Mouse (Mus musculus): ENCODE data around the gene Hnrnpu.
A peak's percentile ranks its signal among the peaks of the same experiment; 100 is the strongest.
"Not testable (repeated sequence)": the region's sequence is repeated elsewhere in the genome, so short reads cannot be mapped to it uniquely, and the experiment has no call there.

Gene Hnrnpu

GRCm38 (mm10) chr1:178310128-178310527 is 27.5 kb downstream of the Hnrnpu start:
- no peak for DNase-seq (ENCODE audit: low spot score)

- DNase-seq (ENCODE audit: low spot score), result no peak
Observed at GRCm38 (mm10) chr1:178309487-178309886, 28.1 kb downstream of the Hnrnpu start.

GRCm38 (mm10) chr1:178303425-178303824 is 34.2 kb downstream of the Hnrnpu start:
- peak; percentile 83 for DNase-seq (ENCODE audit: low spot score)

- not testable (repeated sequence) for DNase-seq (ENCODE audit: low spot score)
Observed at GRCm38 (mm10) chr1:178301261-178301660, 36.3 kb downstream of the Hnrnpu start.

- no peak for DNase-seq (ENCODE audit: low spot score)
Observed at GRCm38 (mm10) chr1:178294051-178294450, 43.5 kb downstream of the Hnrnpu start.

- DNase-seq (ENCODE audit: low spot score), result no peak
Observed at GRCm38 (mm10) chr1:178291716-178292115, 45.9 kb downstream of the Hnrnpu start.

- no peak for DNase-seq (ENCODE audit: low spot score)
Observed at GRCm38 (mm10) chr1:178287601-178288176, 49.9 kb downstream of the Hnrnpu start.

- DNase-seq (ENCODE audit: low spot score), result no peak
Observed at GRCm38 (mm10) chr1:178283946-178284720, 53.5 kb downstream of the Hnrnpu start.

GRCm38 (mm10) chr1:178283314-178283713 is 54.3 kb downstream of the Hnrnpu start:
- DNase-seq (ENCODE audit: low spot score), result not testable (repeated sequence)

GRCm38 (mm10) chr1:178276054-178276911 is 61.3 kb downstream of the Hnrnpu start:
- DNase-seq (ENCODE audit: low spot score), result peak; percentile 71

- DNase-seq (ENCODE audit: low spot score), result no peak
Observed at GRCm38 (mm10) chr1:178275738-178276053, 61.9 kb downstream of the Hnrnpu start.

GRCm38 (mm10) chr1:178275174-178275730 is 62.3 kb downstream of the Hnrnpu start:
- no peak for DNase-seq (ENCODE audit: low spot score)
